Mouse (Mus musculus) hindbrain, embryonic 12.5 days (tissue): ENCODE data around the gene Mrps21. TPM values are rescaled to one million over a fixed set of nuclear protein-coding genes. Genes with fewer than 3 reads are reported as not detected.

Source experiments
- ATAC-seq: fragments of 200-750 bp; cut with Nextera tagmentation; 2 replicates; pipeline ENCODE4 v1.8.0; 2017; ENCODE audit warnings: moderate TSS enrichment; ENCODE audit not compliant: low FRiP score
- H3K27ac ChIP-seq: fragments of 300-500 bp; sonication (generic); 2 replicates; pipeline ENCODE4 v1.5.1; 2016; ENCODE audit warnings: mild to moderate bottlenecking
- H3K27me3 ChIP-seq: fragments of 300-500 bp; sonication (generic); 2 replicates; pipeline ENCODE4 v1.6.1; 2016; ENCODE audit warnings: mild to moderate bottlenecking
- H3K36me3 ChIP-seq: fragments of 300-500 bp; sonication (generic); 2 replicates; pipeline ENCODE4 v1.6.1; 2016; ENCODE audit warnings: mild to moderate bottlenecking
- H3K4me1 ChIP-seq: fragments of 300-500 bp; sonication (generic); 2 replicates; pipeline ENCODE4 v1.6.1; 2016
- H3K4me2 ChIP-seq: fragments of 300-500 bp; sonication (generic); replicated peaks from 2 replicates; pipeline ENCODE4 v1.6.1; 2016; ENCODE audit warnings: mild to moderate bottlenecking
- H3K4me3 ChIP-seq: fragments of 300-500 bp; sonication (generic); 2 replicates; pipeline ENCODE4 v1.5.1; 2016; ENCODE audit warnings: mild to moderate bottlenecking
- H3K9ac ChIP-seq: fragments of 300-500 bp; sonication (generic); 2 replicates; pipeline ENCODE4 v1.6.1; 2016; ENCODE audit warnings: mild to moderate bottlenecking, moderate library complexity
- H3K9me3 ChIP-seq: fragments of 300-500 bp; sonication (generic); replicated peaks from 2 replicates; pipeline ENCODE4 v1.6.1; 2016; ENCODE audit warnings: mild to moderate bottlenecking
- WGBS: fragments of 180-500 bp; shearing (Covaris S2); methylation state at CpG from one replicate; pipeline ENCODE4 v1.1.7; 2016; 5-methylcytosine and 5-hydroxymethylcytosine counted together
- polyA plus RNA-seq: library from polyadenylated mRNA; unstranded; fragments of >200 nt; fragmentation: Nextera tagmentation; extraction: Ambion mirVana; gene quantifications from 2 replicates; pipeline ENCODE4 v1.2.1, GENCODE M21; 2016

The Mrps21 gene
- polyA plus RNA-seq, 1 experiment from 2014 or later, result 346 TPM

GRCm38 (mm10) chr3:95826275-95826674, 45.0 kb downstream of the Mrps21 start:
- no peak for ATAC-seq
- no peak overlapping the region for H3K4me2 ChIP-seq
- no peaks in the 10 kb centered on the region for H3K9me3 ChIP-seq
- 71% methylated on average over 2 of the region's 2 CpGs for WGBS
- H3K27me3 ChIP-seq, result no peaks in the 10 kb centered on the region
- peaks cover 37% of the 10 kb centered on the region for H3K36me3 ChIP-seq
- H3K4me1 ChIP-seq, result no peaks in the 10 kb centered on the region
- no peak overlapping the region for H3K9ac ChIP-seq
- H3K4me3 ChIP-seq, result no peak overlapping the region
- no peak overlapping the region for H3K27ac ChIP-seq

GRCm38 (mm10) chr3:95820046-95821010, 51.0 kb downstream of the Mrps21 start:
- ATAC-seq, result 0 out of 2 replicates have a peak, but pooled peaks have one; percentile 5
- WGBS, result 47% methylated on average over 10 of the region's 10 CpGs

GRCm38 (mm10) chr3:95819351-95819985, 51.9 kb downstream of the Mrps21 start:
- H3K27ac ChIP-seq, result peak overlapping the region; percentile 100
- H3K27me3 ChIP-seq, result no peaks in the 10 kb centered on the region
- H3K36me3 ChIP-seq, result no peaks in the 10 kb centered on the region
- H3K4me2 ChIP-seq, result peak overlapping the region; percentile 58
- peak overlapping the region; percentile 76 for H3K9ac ChIP-seq
- ATAC-seq, result peak; percentile 97
- H3K9me3 ChIP-seq, result no peaks in the 10 kb centered on the region
- peak overlapping the region; percentile 79 for H3K4me3 ChIP-seq
- WGBS, result under 1% methylated on average over 48 of the region's 49 CpGs
- H3K4me1 ChIP-seq, result peaks cover 27% of the 10 kb centered on the region

More at GRCm38 (mm10) chr3:95820046-95821010, 51.0 kb downstream of the Mrps21 start:
- Histone ChIP-seq H3K4me3 (peak overlapping the region; percentile 79), H3K27ac (peak overlapping the region; percentile 100), H3K27me3 (no peaks in the 10 kb centered on the region), H3K4me1 (peaks cover 26% of the 10 kb centered on the region), H3K9me3 (no peaks in the 10 kb centered on the region), H3K36me3 (no peaks in the 10 kb centered on the region), H3K4me2 (peak overlapping the region; percentile 58), H3K9ac (peak overlapping the region; percentile 76)

GRCm38 (mm10) chr3:95818571-95819288, 52.6 kb downstream of the Mrps21 start, which contains the start of gene Rprd2:
Rprd2 (minus strand) TSS chr3:95818863.
- H3K36me3 ChIP-seq, result no peaks in the 10 kb centered on the region
- H3K27ac ChIP-seq, result peak within 1 kb of the TSS; percentile 100
- no peaks in the 10 kb centered on the region for H3K27me3 ChIP-seq
- peaks cover 27% of the 10 kb centered on the region for H3K4me1 ChIP-seq
- WGBS, result under 1% methylated on average over 60 of the region's 60 CpGs
- H3K9ac ChIP-seq, result peak within 1 kb of the TSS; percentile 95
- no peaks in the 10 kb centered on the region for H3K9me3 ChIP-seq
- ATAC-seq, result peak; percentile 72
- H3K4me3 ChIP-seq, result peak within 1 kb of the TSS; percentile 79
- H3K4me2 ChIP-seq, result peak within 1 kb of the TSS; percentile 71

- ATAC-seq, result peak; percentile 8
- no peaks in the 10 kb centered on the region for H3K9me3 ChIP-seq
- H3K27ac ChIP-seq, result peak overlapping the region; percentile 100
- H3K36me3 ChIP-seq, result no peaks in the 10 kb centered on the region
- 0% methylated on average over 21 of the region's 21 CpGs for WGBS
- peak overlapping the region; percentile 71 for H3K4me2 ChIP-seq
- no peaks in the 10 kb centered on the region for H3K27me3 ChIP-seq
- H3K4me1 ChIP-seq, result peaks cover 27% of the 10 kb centered on the region
- peak overlapping the region; percentile 95 for H3K9ac ChIP-seq
- H3K4me3 ChIP-seq, result peak overlapping the region; percentile 79
These were observed 53.2 kb downstream of the Mrps21 start for GRCm38 (mm10) chr3:95818026-95818511.

GRCm38 (mm10) chr3:95816681-95817080, 54.6 kb downstream of the Mrps21 start:
- Histone ChIP-seq H3K27ac (no peak overlapping the region), H3K9me3 (no peaks in the 10 kb centered on the region), H3K36me3 (no peaks in the 10 kb centered on the region), H3K4me1 (peaks cover 27% of the 10 kb centered on the region), H3K4me3 (0 out of 2 replicates have a peak overlapping the region, but pooled peaks have one; percentile 9), H3K4me2 (peak overlapping the region; percentile 71), H3K27me3 (no peaks in the 10 kb centered on the region), H3K9ac (no peak overlapping the region)
- 89% methylated on average over 3 of the region's 3 CpGs for WGBS
- ATAC-seq, result no peak

Other genes starting within 250 kb of the Mrps21 start
- 91.3 and 97.5 TPM in 2 replicates for gene Ensa, start 246.5 kb downstream of the Mrps21 start, polyA plus RNA-seq
- gene Mcl1, start 212.7 kb downstream of the Mrps21 start, polyA plus RNA-seq, result 86.4 TPM in 2 replicates
- 0.65 and 1.2 TPM in 2 replicates for gene Adamtsl4, start 183.6 kb downstream of the Mrps21 start, polyA plus RNA-seq
- 12.6 and 13.2 TPM in 2 replicates for gene Ecm1, start 131.9 kb downstream of the Mrps21 start, polyA plus RNA-seq
- gene Tars2, start 111.3 kb downstream of the Mrps21 start, polyA plus RNA-seq, result 39.5 and 45.9 TPM in 2 replicates
- gene Rprd2, start 52.7 kb downstream of the Mrps21 start, polyA plus RNA-seq, result 28.3 and 29.6 TPM in 2 replicates
- gene Prpf3, start 15.6 kb downstream of the Mrps21 start, polyA plus RNA-seq, result 52.5 and 56.9 TPM in 2 replicates
- gene Ciart, start 10.7 kb upstream of the Mrps21 start, polyA plus RNA-seq, result 4.0 and 7.7 TPM in 2 replicates
- gene BC028528, start 20.5 kb upstream of the Mrps21 start, polyA plus RNA-seq, result 9.2 and 12.1 TPM in 2 replicates
- gene Aph1a, start 22.4 kb upstream of the Mrps21 start, polyA plus RNA-seq, result 32.4 and 36.8 TPM in 2 replicates
- 12.8 and 13.8 TPM in 2 replicates for gene Car14, start 33.2 kb upstream of the Mrps21 start, polyA plus RNA-seq
- 265 and 297 TPM in 2 replicates for gene Anp32e, start 57.7 kb upstream of the Mrps21 start, polyA plus RNA-seq
- gene Plekho1, start 124.5 kb upstream of the Mrps21 start, polyA plus RNA-seq, result 77.4 and 79.3 TPM in 2 replicates
- 45.4 and 48.3 TPM in 2 replicates for gene Vps45, start 186.9 kb upstream of the Mrps21 start, polyA plus RNA-seq
- gene Otud7b, start 233.0 kb upstream of the Mrps21 start, polyA plus RNA-seq, result 17.3 and 18.2 TPM in 2 replicates